Mouse (Mus musculus): ENCODE results near the gene Cacna2d1.
A peak's percentile ranks its signal among the peaks of the same experiment; 100 is the strongest.

Gene Cacna2d1

GRCm38 (mm10) chr5:16166117-16166867, 231.8 kb downstream of the Cacna2d1 start:
- no peak for DNase-seq

GRCm38 (mm10) chr5:16166868-16167267, 232.4 kb downstream of the Cacna2d1 start:
- DNase-seq: no peak

GRCm38 (mm10) chr5:16181041-16181440, 246.6 kb downstream of the Cacna2d1 start:
- DNase-seq: no peak

GRCm38 (mm10) chr5:16184064-16184463, 249.6 kb downstream of the Cacna2d1 start:
- no peak for DNase-seq

DNA sequence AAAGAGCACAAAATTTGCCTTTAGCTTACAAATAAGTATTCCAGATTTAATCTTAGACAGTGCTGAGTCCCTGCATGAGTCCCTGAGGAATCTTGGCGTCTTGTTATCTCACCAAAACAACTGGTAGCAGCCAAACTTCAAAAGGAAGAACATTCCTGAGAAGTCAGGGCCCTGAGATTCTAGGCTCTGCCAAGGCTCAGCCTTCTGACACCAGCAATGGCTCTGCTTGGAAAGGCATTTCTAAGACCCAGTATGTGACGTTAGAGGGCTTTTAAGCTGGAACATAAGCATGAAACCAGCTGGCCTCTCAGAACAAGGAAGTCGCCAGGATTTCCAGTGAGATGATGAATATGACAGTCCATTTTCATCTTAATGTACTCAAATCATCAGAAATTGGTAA, 253.4 kb downstream of the Cacna2d1 start:
- DNase-seq: no peak

- DNase-seq: no peak
These were observed 255.4 kb downstream of the Cacna2d1 start for GRCm38 (mm10) chr5:16189878-16190277.

GRCm38 (mm10) chr5:16191165-16191564, 256.7 kb downstream of the Cacna2d1 start:
- no peak for DNase-seq

DNA sequence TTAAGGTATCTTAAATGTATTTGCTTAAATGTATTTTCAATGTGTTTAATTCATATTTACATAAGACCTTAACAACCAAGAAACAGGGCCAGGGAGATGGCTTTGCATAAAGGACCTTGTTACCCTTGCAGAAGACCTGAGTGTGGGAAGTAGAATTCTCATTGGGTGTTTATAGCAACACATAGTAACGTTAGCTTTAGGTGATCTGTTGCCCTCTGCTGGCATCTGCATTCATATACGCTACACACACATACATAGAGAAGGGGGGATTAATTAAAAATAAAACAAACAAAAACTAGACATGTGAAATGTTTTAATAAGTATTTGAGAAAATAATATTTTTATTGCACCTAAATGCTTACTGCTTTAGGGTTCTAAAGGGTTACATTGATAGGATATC, 265.3 kb downstream of the Cacna2d1 start:
- DNase-seq: peak; percentile 10

- DNase-seq: no peak
These were observed 287.5 kb downstream of the Cacna2d1 start for GRCm38 (mm10) chr5:16221960-16222359.

GRCm38 (mm10) chr5:16225359-16225758, 290.9 kb downstream of the Cacna2d1 start:
- no peak for DNase-seq

DNA sequence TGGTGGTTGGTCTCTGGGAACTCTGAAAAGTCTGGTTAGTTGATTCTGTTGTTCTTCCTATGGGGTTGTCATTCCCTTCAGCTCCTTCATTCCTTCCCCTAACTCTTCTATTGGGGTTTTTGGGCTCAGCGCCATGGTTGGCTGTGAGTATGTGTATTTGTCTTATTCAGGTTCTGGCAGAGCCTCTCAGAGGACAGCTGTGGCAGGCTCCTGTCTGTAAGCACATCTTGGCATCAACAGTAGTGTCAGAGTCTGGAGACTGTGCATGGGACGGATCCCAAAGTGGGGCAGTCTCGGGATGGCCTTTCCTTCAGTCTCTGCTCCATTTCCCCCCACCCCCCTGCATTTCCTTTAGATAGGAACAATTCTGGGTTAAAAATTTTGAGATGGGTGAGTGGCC, 294.9 kb downstream of the Cacna2d1 start:
- no peak for DNase-seq

GRCm38 (mm10) chr5:16231477-16231876, 297.0 kb downstream of the Cacna2d1 start:
- no peak for DNase-seq

DNA sequence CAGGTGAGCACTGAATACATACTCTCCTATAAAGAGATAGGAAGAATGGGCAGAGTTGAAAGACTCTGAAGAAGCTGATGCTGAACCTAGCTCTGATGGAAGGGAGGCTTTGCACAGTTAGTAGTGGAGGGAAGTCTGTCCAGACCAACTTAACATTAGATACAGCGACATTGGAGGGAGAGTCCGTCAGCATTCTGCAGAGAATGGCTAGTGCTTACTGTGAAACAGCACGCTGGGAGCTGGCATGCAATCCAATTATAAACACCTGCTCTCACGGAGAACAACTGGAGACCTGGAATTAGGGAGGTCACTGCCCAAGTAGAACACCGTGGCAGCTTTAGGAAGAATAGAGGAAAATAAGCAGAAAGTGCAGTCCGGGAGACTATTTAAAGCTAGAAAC, 300.4 kb downstream of the Cacna2d1 start:
- DNase-seq: no peak

DNA sequence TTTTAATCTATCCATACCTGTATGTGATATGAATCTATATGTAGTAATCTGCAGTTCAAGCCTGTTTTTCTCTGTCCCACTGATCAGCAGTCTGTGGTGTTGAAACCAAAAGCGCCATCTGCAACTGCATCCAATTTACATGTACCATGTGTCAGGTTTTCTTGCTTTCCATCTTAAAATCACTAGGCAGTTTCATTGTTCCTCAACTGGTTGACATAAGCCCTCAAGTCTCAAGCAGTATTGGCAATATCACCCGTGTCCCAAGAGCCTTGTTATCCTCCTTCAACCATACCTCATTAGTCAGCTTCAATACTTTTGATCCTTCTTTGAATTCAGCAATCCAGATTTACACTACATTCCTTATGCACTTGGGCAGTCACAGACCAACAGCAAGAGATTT, 301.4 kb downstream of the Cacna2d1 start:
- DNase-seq: no peak

GRCm38 (mm10) chr5:16236608-16237007, 302.1 kb downstream of the Cacna2d1 start:
- no peak for DNase-seq

DNA sequence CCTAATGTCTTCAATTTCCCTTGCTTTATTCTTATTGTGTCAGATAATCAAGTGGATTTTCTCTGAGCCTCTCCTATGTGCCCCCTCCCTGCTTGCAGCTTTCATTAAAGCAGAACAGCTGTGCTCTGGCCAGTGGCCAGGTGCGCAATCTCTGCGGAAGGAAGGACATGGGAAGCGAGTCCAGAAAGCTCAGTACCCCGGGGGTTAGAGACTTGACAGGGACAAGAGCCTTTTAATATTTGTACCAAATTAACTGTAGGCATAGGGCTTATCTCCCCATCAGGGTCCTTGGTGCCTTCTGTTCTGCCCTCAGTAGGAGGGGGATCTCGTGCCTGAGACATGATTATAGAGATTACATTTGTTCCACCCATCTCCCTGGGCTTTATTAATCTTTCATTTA, 303.5 kb downstream of the Cacna2d1 start:
- no peak for DNase-seq

- no peak for DNase-seq
These were observed 305.8 kb downstream of the Cacna2d1 start for GRCm38 (mm10) chr5:16240255-16240654.

DNA sequence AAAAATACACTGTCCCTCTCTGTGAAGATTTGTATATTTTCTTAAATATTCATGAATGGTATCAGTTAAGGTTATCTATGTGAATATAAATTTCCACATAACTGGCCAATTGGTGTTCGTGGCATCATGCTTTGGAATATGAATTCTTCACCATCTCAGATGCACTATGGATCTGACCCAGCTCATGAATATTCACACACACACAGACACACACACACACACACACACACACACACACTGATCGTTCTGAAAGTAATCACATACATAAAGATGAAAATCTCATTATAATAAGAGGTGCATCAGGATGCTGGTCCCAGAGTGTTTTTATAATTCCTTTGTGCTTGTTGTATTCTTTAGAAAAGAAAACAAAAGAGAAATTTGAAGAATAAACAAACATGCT, 309.1 kb downstream of the Cacna2d1 start:
- no peak for DNase-seq

- DNase-seq: no peak
These were observed 318.4 kb downstream of the Cacna2d1 start for GRCm38 (mm10) chr5:16252738-16253513.

DNA sequence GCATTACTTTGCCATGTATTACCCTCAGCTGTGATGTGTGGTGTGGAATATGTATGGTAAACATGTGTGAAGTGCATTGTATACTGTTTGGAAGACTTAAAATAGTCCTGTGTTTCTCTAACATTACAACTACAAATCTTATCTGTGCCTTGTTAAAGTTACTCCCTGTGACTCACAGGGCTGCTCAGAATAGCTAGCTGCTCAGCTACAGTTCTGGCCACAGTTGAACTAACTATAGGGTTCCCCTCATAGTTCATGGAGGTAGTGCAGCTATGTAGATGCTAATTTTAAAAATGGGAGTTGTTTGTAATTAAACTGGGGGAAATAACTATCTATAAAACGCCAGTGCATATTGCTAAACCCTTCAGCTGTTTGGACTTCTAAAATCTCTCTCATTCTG, 319.3 kb downstream of the Cacna2d1 start:
- no peak for DNase-seq

DNA sequence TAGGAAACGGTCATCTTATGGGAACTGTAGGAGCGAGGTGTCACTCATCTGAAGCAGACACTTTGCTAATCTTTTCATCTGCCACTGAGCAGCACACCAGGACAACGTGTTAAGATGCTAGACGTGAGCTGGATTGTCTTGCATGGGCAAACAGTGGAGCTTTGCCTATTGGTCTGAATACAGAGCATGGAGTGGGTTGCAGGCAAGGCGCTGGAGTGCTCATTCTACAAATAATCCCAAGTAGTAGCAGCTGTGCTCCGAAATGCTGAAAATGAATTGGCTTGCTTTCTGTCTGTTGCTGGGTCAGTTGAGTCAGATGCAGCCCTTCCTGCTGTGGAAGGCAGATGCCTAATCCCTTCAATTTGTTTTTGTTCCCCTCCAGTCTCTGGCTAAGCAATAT, 330.9 kb downstream of the Cacna2d1 start:
- no peak for DNase-seq

GRCm38 (mm10) chr5:16277058-16277457, 342.6 kb downstream of the Cacna2d1 start:
- no peak for DNase-seq

DNA sequence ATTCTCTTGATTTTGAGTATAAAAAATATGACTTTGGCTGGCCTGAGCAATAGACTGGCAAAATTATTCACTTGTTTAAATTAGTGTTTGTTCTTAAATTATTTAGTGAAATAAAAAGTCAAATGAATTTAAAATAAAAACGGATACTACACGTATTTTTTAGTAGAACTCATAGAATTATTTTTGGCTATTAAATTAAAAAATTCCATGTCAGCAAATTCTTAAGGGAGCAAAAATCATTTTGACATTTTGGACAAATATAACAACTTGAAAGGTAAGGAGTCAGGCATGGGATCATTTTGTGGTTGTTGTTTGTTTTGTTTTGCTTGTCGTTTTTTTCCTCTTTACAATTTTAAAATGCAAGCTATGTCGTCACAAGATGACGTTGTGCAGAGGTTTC, 346.7 kb downstream of the Cacna2d1 start:
- DNase-seq: no peak

- DNase-seq: peak; percentile 62
These were observed 358.7 kb downstream of the Cacna2d1 start for GRCm38 (mm10) chr5:16293223-16293622.
